Mouse (Mus musculus): ENCODE measurements around the gene P3h3.

- TF ChIP-seq CTCF (IDR thresholded peaks at IDR 0.05; ENCODE audit: low read depth, low read length), result no peak
- no peak for TF ChIP-seq POLR2A (IDR thresholded peaks at IDR 0.05; ENCODE audit: borderline replicate concordance, low read depth, low read length)
These were observed 35.5 kb downstream of the P3h3 start for GRCm38 (mm10) chr6:124822049-124822448.
